Comparison of ENCODE assay signal across 10 mouse cellular contexts in genomic region chr7:112454380-112454779, GRCm38 (mm10). TPM values are rescaled to one million over a fixed set of nuclear protein-coding genes. Genes with fewer than 3 reads are reported as not detected.
DNase-seq lines count a peak whose midpoint lies in the region; ATAC-seq and TF ChIP-seq lines count a peak whose summit lies in the region.
"Had no signal": no experiment of that assay in that cellular context is flagged by ENCODE, and none has a peak within 500 bp of the region (broad histone marks: within the 10 kb centered on the region; RNA-seq: fewer than 3 reads in every experiment).

No protein-coding gene starts in this region.

- no peaks in the 10 kb centered on the region for H3K27me3 ChIP-seq in heart, embryonic 15.5 days
- no peaks in the 10 kb centered on the region for H3K27me3 ChIP-seq in lung, postnatal 0 days (replicated peaks; ENCODE audit: insufficient read depth, low read length)
- no peaks in the 10 kb centered on the region for H3K27me3 ChIP-seq in intestine, embryonic 16.5 days (replicated peaks; ENCODE audit: control insufficient read depth, insufficient read depth, low read length)
- H3K27me3 ChIP-seq in stomach, embryonic 16.5 days (ENCODE audit: control insufficient read depth, insufficient read depth, low read length), result no peaks in the 10 kb centered on the region

- TF ChIP-seq CTCF in lung, postnatal 0 days (IDR thresholded peaks at IDR 0.05), result no peak

- 58% methylated on average over 6 of the region's 6 CpGs for WGBS in heart, embryonic 15.5 days
- 63% methylated on average over 6 of the region's 6 CpGs for WGBS in lung, postnatal 0 days
- WGBS in intestine, embryonic 16.5 days, result 68% methylated on average over 6 of the region's 6 CpGs
- 57% methylated on average over 6 of the region's 6 CpGs for WGBS in stomach, embryonic 16.5 days

- DNase-seq in heart, postnatal 14 days, result no peak
- no peak for DNase-seq in lung, postnatal 0 days (ENCODE audit: low spot score)
- DNase-seq in lung, postnatal 10 days, result no peak
- DNase-seq in layer of hippocampus, postnatal 10 days (ENCODE audit: low spot score in 2 of 2), result no peak
- DNase-seq in cerebellum, adult 18-20 months, result no peak
- DNase-seq: cerebellum, adult 9-10 months; gastrocnemius, postnatal 36 days had no signal

- H3K9ac ChIP-seq in heart, embryonic 15.5 days, result no peak overlapping the region
- no peak overlapping the region for H3K9ac ChIP-seq in lung, postnatal 0 days (replicated peaks; ENCODE audit: low read depth)
- H3K9ac ChIP-seq in intestine, embryonic 16.5 days (ENCODE audit: low read depth, low read length), result no peak overlapping the region
- H3K9ac ChIP-seq in stomach, embryonic 16.5 days (ENCODE audit: low read length), result peak overlapping the region; percentile 57

- H3K27ac ChIP-seq in heart, embryonic 15.5 days, result peak overlapping the region; percentile 62
- H3K27ac ChIP-seq in lung, postnatal 0 days (ENCODE audit: low read length), result peak overlapping the region; percentile 68
- H3K27ac ChIP-seq in intestine, embryonic 16.5 days (ENCODE audit: low read length), result peak overlapping the region; percentile 83
- peak overlapping the region; percentile 97 for H3K27ac ChIP-seq in stomach, embryonic 16.5 days (ENCODE audit: low read length)

- no peak for TF ChIP-seq EP300 in lung, postnatal 0 days (IDR thresholded peaks at IDR 0.05)

- ATAC-seq in heart, embryonic 15.5 days (replicated peaks; ENCODE audit: insufficient number of reproducible peaks, insufficient read depth, low FRiP score, low read depth), result no peak
- no peak for ATAC-seq in lung, postnatal 0 days
- ATAC-seq in intestine, embryonic 16.5 days, result no peak
- no peak for ATAC-seq in stomach, embryonic 16.5 days (ENCODE audit: insufficient read depth, low FRiP score)

- H3K4me3 ChIP-seq in heart, embryonic 15.5 days, result no peak overlapping the region
- H3K4me3 ChIP-seq in lung, postnatal 0 days (ENCODE audit: low read depth, low read length), result no peak overlapping the region
- no peak overlapping the region for H3K4me3 ChIP-seq in intestine, embryonic 16.5 days (ENCODE audit: low read length)
- no peak overlapping the region for H3K4me3 ChIP-seq in stomach, embryonic 16.5 days (replicated peaks; ENCODE audit: low read length)

- no peaks in the 10 kb centered on the region for H3K9me3 ChIP-seq in heart, embryonic 15.5 days (replicated peaks)
- no peaks in the 10 kb centered on the region for H3K9me3 ChIP-seq in lung, postnatal 0 days (ENCODE audit: low read length)
- H3K9me3 ChIP-seq in intestine, embryonic 16.5 days (ENCODE audit: control insufficient read depth, low read length), result no peaks in the 10 kb centered on the region
- no peaks in the 10 kb centered on the region for H3K9me3 ChIP-seq in stomach, embryonic 16.5 days (replicated peaks; ENCODE audit: control insufficient read depth, low read length)

- H3K4me1 ChIP-seq in heart, embryonic 15.5 days (replicated peaks), result peaks cover 40% of the 10 kb centered on the region
- H3K4me1 ChIP-seq in lung, postnatal 0 days (ENCODE audit: insufficient read depth, low read depth, low read length), result peaks cover 18% of the 10 kb centered on the region; the same call in 1 of the 2 replicates
- H3K4me1 ChIP-seq in intestine, embryonic 16.5 days (ENCODE audit: control insufficient read depth, insufficient read depth, low read length), result peaks cover 30% of the 10 kb centered on the region
- H3K4me1 ChIP-seq in stomach, embryonic 16.5 days (ENCODE audit: control insufficient read depth, insufficient read depth, low read length), result peaks cover 38% of the 10 kb centered on the region

- no peaks in the 10 kb centered on the region for H3K36me3 ChIP-seq in heart, embryonic 15.5 days
- H3K36me3 ChIP-seq in lung, postnatal 0 days (ENCODE audit: insufficient read depth, low read length), result no peaks in the 10 kb centered on the region
- H3K36me3 ChIP-seq in intestine, embryonic 16.5 days (ENCODE audit: control insufficient read depth, insufficient read depth, low read length), result no peaks in the 10 kb centered on the region
- no peaks in the 10 kb centered on the region for H3K36me3 ChIP-seq in stomach, embryonic 16.5 days (ENCODE audit: control insufficient read depth, insufficient read depth, low read length)

- H3K4me2 ChIP-seq in heart, embryonic 15.5 days, result no peak overlapping the region
- H3K4me2 ChIP-seq in lung, postnatal 0 days (replicated peaks; ENCODE audit: low read depth, low read length), result no peak overlapping the region
- H3K4me2 ChIP-seq in intestine, embryonic 16.5 days (ENCODE audit: low read depth, low read length), result no peak overlapping the region
- no peak overlapping the region for H3K4me2 ChIP-seq in stomach, embryonic 16.5 days (ENCODE audit: low read depth, low read length)

- intact Hi-C loops in heart, postnatal 14 days (cut with DNase I), result no loop called here

RNA-seq across cellular contexts. Expression of gene Parva, which starts 27.1 kb away (rescaled TPM):
- polyA plus RNA-seq in heart, embryonic 15.5 days (2015; fragmentation: Nextera tagmentation; extraction: Ambion mirVana), result 74.6 and 83.2 TPM in 2 replicates
- total RNA-seq in heart, postnatal 14 days (2021), result 10 to 100 TPM; 69.1 to 69.4 TPM
- 70.0 and 79.3 TPM in 2 replicates for polyA plus RNA-seq in lung, postnatal 0 days (2015; fragmentation: Nextera tagmentation; extraction: Ambion mirVana)
- polyA plus RNA-seq in intestine, embryonic 16.5 days (2015; fragmentation: Nextera tagmentation; extraction: Ambion mirVana), result 78.5 and 80.0 TPM in 2 replicates
- polyA plus RNA-seq in stomach, embryonic 16.5 days (2015; fragmentation: Nextera tagmentation; extraction: Ambion mirVana), result 132 and 141 TPM in 2 replicates
- total RNA-seq in layer of hippocampus, postnatal 10 days (2021), result 10 to 100 TPM; 50.9 to 56.0 TPM
